Mouse (Mus musculus) testis, adult 10 weeks (tissue): ENCODE measurements around the gene Ear1. TPM values are rescaled to one million over a fixed set of nuclear protein-coding genes. Genes with fewer than 3 reads are reported as not detected.

Source experiments
- polyA plus RNA-seq: library from polyadenylated mRNA; stranded (reverse); fragments of 350-450 nt; fragmentation: Illumina TruSeq; extraction: RNeasy Lipid Tissue Mini Kit (QIAGEN cat#74804); gene quantifications from one replicate; pipeline ENCODE4 v1.2.3, GENCODE M21; 2014; ENCODE audit warnings: low read depth, low replicate concordance

Gene Ear1
- 0.35 TPM for polyA plus RNA-seq

DNA sequence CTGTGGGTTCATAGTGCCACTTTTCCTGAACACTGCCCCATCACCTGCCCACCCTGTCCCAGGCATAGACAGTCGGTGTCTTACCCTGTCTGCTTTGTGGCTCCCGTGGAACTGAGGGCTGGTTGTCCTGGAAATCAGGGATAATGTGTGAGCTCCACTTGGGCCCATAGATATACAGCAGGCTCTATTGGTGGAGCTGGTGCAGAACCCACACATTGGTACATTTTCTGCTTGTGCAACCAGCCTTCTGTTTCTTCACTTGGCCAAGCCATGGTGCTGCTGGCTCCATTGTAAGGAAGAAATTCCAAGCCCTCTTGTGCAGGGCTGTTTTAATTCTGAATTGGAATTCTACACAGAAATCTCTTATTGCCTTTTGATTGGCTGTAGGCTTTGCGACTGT, at the start of gene Ear1:
Gene Ear1 (minus strand): TSS at position 101 of the 400 bp plus-strand sequence.

DNA sequence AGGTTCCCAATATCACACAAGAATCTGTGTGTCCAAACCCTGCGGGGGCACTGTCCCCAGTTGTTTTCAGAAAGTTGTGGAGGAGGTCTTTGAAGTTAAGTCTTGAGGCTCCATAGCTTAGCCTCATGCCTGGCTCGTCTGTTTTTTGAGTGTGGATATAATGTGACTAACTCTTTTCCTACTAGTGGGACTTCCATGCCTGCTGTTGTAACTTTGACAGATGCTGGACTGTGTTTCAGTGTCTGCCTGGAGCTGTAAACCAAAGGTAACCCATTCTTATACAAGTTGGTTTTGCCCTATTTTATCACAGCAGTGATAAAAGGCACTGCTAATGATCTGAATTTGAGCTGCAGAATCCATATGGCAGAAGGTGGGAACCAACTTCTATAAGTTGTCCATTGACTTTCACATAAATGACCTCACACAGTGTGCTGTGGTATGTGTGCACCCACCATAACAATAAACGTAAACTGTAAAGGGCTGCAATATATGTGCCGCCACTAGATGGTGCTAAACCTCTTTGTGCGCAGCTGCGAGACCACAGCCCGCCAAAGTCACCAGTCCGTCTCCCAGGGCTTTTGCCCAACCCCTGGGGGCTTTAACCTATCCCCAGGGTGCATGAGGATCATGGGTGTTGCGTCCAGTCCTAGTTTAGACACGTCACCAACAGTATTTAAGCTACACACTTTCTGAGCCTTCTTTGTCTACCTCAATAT, 49.5 kb upstream of the Ear1 start, which contains the start of gene Gm8113:
Gene Gm8113 (plus strand): TSS at position 703 of the 716 bp plus-strand sequence.

GRCm38 (mm10) chr14:43923459-43923858, 48.1 kb upstream of the Ear1 start, which contains the start of gene Ear10:
Ear10 (minus strand) TSS chr14:43923559.

GRCm38 (mm10) chr14:43784645-43785044, 90.7 kb downstream of the Ear1 start, which contains the start of gene Gm8180:
Gm8180 (minus strand) TSS chr14:43784745.

Other genes with a start within 250 kb of the Ear1 start
- 1.0 TPM for gene Gm8165, start 198.3 kb downstream of the Ear1 start, polyA plus RNA-seq
- 2.6 TPM for gene Gm7324, start 177.7 kb downstream of the Ear1 start, polyA plus RNA-seq
- 2.5 TPM for gene Gm16506, start 148.0 kb downstream of the Ear1 start, polyA plus RNA-seq
- 13.0 TPM for gene Gm6526, start 127.7 kb downstream of the Ear1 start, polyA plus RNA-seq
- 8.0 TPM for gene Gm8180, start 90.8 kb downstream of the Ear1 start, polyA plus RNA-seq
- not detected for gene Ear10, start 48.0 kb upstream of the Ear1 start, polyA plus RNA-seq
- 0.83 TPM for gene Gm8113, start 49.9 kb upstream of the Ear1 start, polyA plus RNA-seq
- not detected for gene Ang5, start 81.6 kb upstream of the Ear1 start, polyA plus RNA-seq
- not detected for gene Ang6, start 126.8 kb upstream of the Ear1 start, polyA plus RNA-seq
- not detected for gene Ear2, start 227.1 kb upstream of the Ear1 start, polyA plus RNA-seq
- gene Gm3327, start 248.3 kb upstream of the Ear1 start, polyA plus RNA-seq, result 13.0 TPM